ENCODE assay signal across 9 mouse cellular contexts in genomic region chr5:9725601-9726268, GRCm38 (mm10). TPM values are rescaled to one million over a fixed set of nuclear protein-coding genes. Genes with fewer than 3 reads are reported as not detected.
A peak's percentile ranks its signal among the peaks of the same experiment; 100 is the strongest.
DNase-seq lines count a peak whose midpoint lies in the region; ATAC-seq lines count a peak whose summit lies in the region.
"Had no signal": no experiment of that assay in that cellular context is flagged by ENCODE, and none has a peak within 500 bp of the region (broad histone marks: within the 10 kb centered on the region; RNA-seq: fewer than 3 reads in every experiment).

No protein-coding gene starts in this region.

- no peak for ATAC-seq in heart, embryonic 13.5 days (ENCODE audit: extremely low read depth, insufficient number of reproducible peaks, low FRiP score, low TSS enrichment)
- ATAC-seq in frontal cortex, adult (ENCODE audit: low TSS enrichment): peak; percentile 81
- no peak for ATAC-seq in liver, embryonic 13.5 days (ENCODE audit: low read depth)
- ATAC-seq in stomach, embryonic 15.5 days (ENCODE audit: insufficient read depth, low FRiP score, low read depth): peak; percentile 76
- ATAC-seq in megakaryocyte-erythroid progenitor cell, adult 5-6 weeks (replicated peaks; ENCODE audit: low FRiP score, low TSS enrichment, poor library complexity, severe bottlenecking): no peak

- peak overlapping the region; percentile 72 for H3K9ac ChIP-seq in heart, embryonic 13.5 days
- no peak overlapping the region for H3K9ac ChIP-seq in liver, embryonic 13.5 days
- H3K9ac ChIP-seq in stomach, embryonic 15.5 days: no peak overlapping the region

- no peaks in the 10 kb centered on the region for H3K36me3 ChIP-seq in heart, embryonic 13.5 days
- H3K36me3 ChIP-seq in liver, embryonic 13.5 days: no peaks in the 10 kb centered on the region
- H3K36me3 ChIP-seq in stomach, embryonic 15.5 days: no peaks in the 10 kb centered on the region
- H3K36me3 ChIP-seq: G1E had no signal

- H3K9me3 ChIP-seq in heart, embryonic 13.5 days: no peaks in the 10 kb centered on the region
- H3K9me3 ChIP-seq in liver, embryonic 13.5 days (replicated peaks): no peaks in the 10 kb centered on the region
- no peaks in the 10 kb centered on the region for H3K9me3 ChIP-seq in stomach, embryonic 15.5 days

- H3K27me3 ChIP-seq in heart, embryonic 13.5 days (replicated peaks): peaks cover 28% of the 10 kb centered on the region
- peaks cover 20% of the 10 kb centered on the region for H3K27me3 ChIP-seq in liver, embryonic 13.5 days
- peaks cover 12% of the 10 kb centered on the region for H3K27me3 ChIP-seq in stomach, embryonic 15.5 days (replicated peaks)

- no peak overlapping the region for H3K27ac ChIP-seq in heart, embryonic 13.5 days (replicated peaks)
- no peak overlapping the region for H3K27ac ChIP-seq in liver, embryonic 13.5 days
- no peak overlapping the region for H3K27ac ChIP-seq in stomach, embryonic 15.5 days

- H3K4me3 ChIP-seq in heart, embryonic 13.5 days: peak overlapping the region; percentile 56
- no peak overlapping the region for H3K4me3 ChIP-seq in liver, embryonic 13.5 days (replicated peaks)
- H3K4me3 ChIP-seq in stomach, embryonic 15.5 days (replicated peaks): peak overlapping the region; percentile 34

- peaks cover 20% of the 10 kb centered on the region for H3K4me1 ChIP-seq in heart, embryonic 13.5 days
- no peaks in the 10 kb centered on the region for H3K4me1 ChIP-seq in liver, embryonic 13.5 days (replicated peaks)
- H3K4me1 ChIP-seq in stomach, embryonic 15.5 days: peaks cover 6% of the 10 kb centered on the region; the same call in 1 of the 2 replicates

- DNase-seq in heart, postnatal 10 days: no peak
- peak; percentile 48 for DNase-seq in cerebellum, adult 9-10 months
- DNase-seq in kidney, postnatal 4 days: peak; percentile 21 to 27
- no peak for DNase-seq in liver, embryonic 13.5 days

- peak overlapping the region; percentile 94 for H3K4me2 ChIP-seq in heart, embryonic 13.5 days
- peak overlapping the region; percentile 25 for H3K4me2 ChIP-seq in liver, embryonic 13.5 days
- peak overlapping the region; percentile 65 for H3K4me2 ChIP-seq in stomach, embryonic 15.5 days

- intact Hi-C loops in heart, postnatal 10 days (cut with DNase I): no loop called here

- WGBS in heart, embryonic 13.5 days: under 1% methylated on average over 22 of the region's 22 CpGs
- WGBS in liver, embryonic 13.5 days (ENCODE audit: insufficient replicate concordance): 2% methylated on average over 22 of the region's 22 CpGs
- under 1% methylated on average over 22 of the region's 22 CpGs for WGBS in stomach, embryonic 15.5 days

RNA-seq across cellular contexts. Expression of gene Grm3, which starts 0.8 kb away (rescaled TPM):
- 0.32 TPM in 2 replicates for polyA plus RNA-seq in heart, embryonic 13.5 days (2015; fragmentation: Nextera tagmentation; extraction: Ambion mirVana)
- total RNA-seq in heart, postnatal 10 days (2021): under 1 TPM in 1 of 2 experiments, not detected in 1; 0.07 TPM
- 0.09 TPM in 1 of 2 replicates, not detected in the other for polyA plus RNA-seq in liver, embryonic 13.5 days (2015; fragmentation: Nextera tagmentation; extraction: Ambion mirVana)
- polyA plus RNA-seq in stomach, embryonic 15.5 days (2015; fragmentation: Nextera tagmentation; extraction: Ambion mirVana): 0.68 and 0.72 TPM in 2 replicates
- not detected in 2 replicates for total RNA-seq in megakaryocyte-erythroid progenitor cell, adult 5-6 weeks (2014; fragmentation: Nextera tagmentation)
- not detected in 2 replicates for total RNA-seq in megakaryocyte-erythroid progenitor cell, adult 5-6 weeks (2017)
- polyA plus RNA-seq: G1E had no signal

Comparison
In these comparisons a context has a peak if more than half of its experiments do, and no peak if none do; other contexts are left out.
1. ATAC-seq: peak in frontal cortex, adult (single experiment) and stomach, embryonic 15.5 days (single experiment); none in heart, embryonic 13.5 days (single experiment), liver, embryonic 13.5 days (single experiment) and megakaryocyte-erythroid progenitor cell, adult 5-6 weeks (single experiment).
2. H3K4me2 ChIP-seq: peak in every context shown above with its lines; median percentile 94 in heart, embryonic 13.5 days; 65 in stomach, embryonic 15.5 days; 25 in liver, embryonic 13.5 days.
3. DNase-seq: peak in cerebellum, adult 9-10 months (single experiment) and kidney, postnatal 4 days (2 of 2); none in heart, postnatal 10 days (0 of 2) and liver, embryonic 13.5 days (single experiment).